Mouse (Mus musculus) midbrain, embryonic 10.5 days (tissue): ENCODE data around the gene Ston2. TPM values are rescaled to one million over a fixed set of nuclear protein-coding genes. Genes with fewer than 3 reads are reported as not detected.

Source experiments
- DNase-seq: peaks from one replicate; pipeline ENCODE4 v3.0.0-alpha.2; 2017; ENCODE audit warnings: low spot score
- H3K27ac ChIP-seq: fragments of 300-500 bp; sonication (generic); replicated peaks from 2 replicates; pipeline ENCODE4 v1.5.1; 2016; ENCODE audit warnings: mild to moderate bottlenecking
- H3K27me3 ChIP-seq: fragments of 300-500 bp; sonication (generic); 2 replicates; pipeline ENCODE4 v1.6.1; 2016; ENCODE audit warnings: low read depth, mild to moderate bottlenecking; ENCODE audit not compliant: poor library complexity, severe bottlenecking
- H3K36me3 ChIP-seq: fragments of 300-500 bp; sonication (generic); 2 replicates; pipeline ENCODE4 v1.6.1; 2016; ENCODE audit warnings: mild to moderate bottlenecking, moderate library complexity
- H3K4me1 ChIP-seq: fragments of 300-500 bp; sonication (generic); 2 replicates; pipeline ENCODE4 v1.6.1; 2016
- H3K4me3 ChIP-seq: fragments of 300-500 bp; sonication (generic); 2 replicates; pipeline ENCODE4 v1.5.1; 2016; ENCODE audit warnings: mild to moderate bottlenecking, moderate library complexity
- H3K9me3 ChIP-seq: fragments of 300-500 bp; sonication (generic); replicated peaks from 2 replicates; pipeline ENCODE4 v1.6.1; 2016; ENCODE audit warnings: mild to moderate bottlenecking
- WGBS: fragments of 180-500 bp; shearing (Covaris S2); methylation state at CpG from one replicate; pipeline ENCODE4 v1.1.7; 2016; 5-methylcytosine and 5-hydroxymethylcytosine counted together
- polyA plus RNA-seq: library from polyadenylated mRNA; unstranded; fragments of >200 nt; fragmentation: Nextera tagmentation; extraction: Ambion mirVana; gene quantifications from 2 replicates; pipeline ENCODE4 v1.2.1, GENCODE M21; 2016

The Ston2 gene
- polyA plus RNA-seq, 1 experiment from 2014 or later: 9.9 TPM

GRCm38 (mm10) chr12:91683549-91684100 is 104.6 kb downstream of the Ston2 start:
- DNase-seq: peak; percentile 38
- H3K27ac ChIP-seq: peak overlapping the region; percentile 86
- H3K4me3 ChIP-seq: peak overlapping the region; percentile 41
- WGBS: 25% methylated on average over 15 of the region's 15 CpGs
- H3K9me3 ChIP-seq: no peaks in the 10 kb centered on the region
- H3K27me3 ChIP-seq: no peaks in the 10 kb centered on the region
- no peaks in the 10 kb centered on the region for H3K36me3 ChIP-seq
- peaks cover 67% of the 10 kb centered on the region for H3K4me1 ChIP-seq

GRCm38 (mm10) chr12:91683096-91683495 is 105.1 kb downstream of the Ston2 start:
- H3K36me3 ChIP-seq: no peaks in the 10 kb centered on the region
- H3K27ac ChIP-seq: peak overlapping the region; percentile 86
- H3K4me1 ChIP-seq: peaks cover 70% of the 10 kb centered on the region
- DNase-seq: no peak
- no peaks in the 10 kb centered on the region for H3K27me3 ChIP-seq
- no peaks in the 10 kb centered on the region for H3K9me3 ChIP-seq
- H3K4me3 ChIP-seq: peak overlapping the region; percentile 41
- 66% methylated on average over 3 of the region's 3 CpGs for WGBS

GRCm38 (mm10) chr12:91679320-91680064 is 108.7 kb downstream of the Ston2 start:
- Histone ChIP-seq H3K4me1 (peaks cover 53% of the 10 kb centered on the region), H3K4me3 (peak overlapping the region; percentile 30), H3K36me3 (no peaks in the 10 kb centered on the region), H3K27me3 (no peaks in the 10 kb centered on the region), H3K9me3 (no peaks in the 10 kb centered on the region), H3K27ac (peak overlapping the region; percentile 85)
- WGBS: 37% methylated on average over 14 of the region's 14 CpGs
- peak; percentile 79 for DNase-seq

- DNase-seq: no peak
- peaks cover 29% of the 10 kb centered on the region for H3K4me1 ChIP-seq
- no peak overlapping the region for H3K4me3 ChIP-seq
- H3K36me3 ChIP-seq: no peaks in the 10 kb centered on the region
- H3K27me3 ChIP-seq: no peaks in the 10 kb centered on the region
- no peak overlapping the region for H3K27ac ChIP-seq
- 94% methylated on average over 9 of the region's 9 CpGs for WGBS
- no peaks in the 10 kb centered on the region for H3K9me3 ChIP-seq
Observed at GRCm38 (mm10) chr12:91675937-91676336, 112.2 kb downstream of the Ston2 start.

- DNase-seq: no peak
- H3K4me3 ChIP-seq: no peak overlapping the region
- 89% methylated on average over 6 of the region's 6 CpGs for WGBS
Observed at GRCm38 (mm10) chr12:91673141-91673540, 115.0 kb downstream of the Ston2 start.

GRCm38 (mm10) chr12:91672528-91672927 is 115.7 kb downstream of the Ston2 start:
- Histone ChIP-seq H3K27ac (no peak overlapping the region), H3K4me1 (peaks cover 11% of the 10 kb centered on the region), H3K36me3 (no peaks in the 10 kb centered on the region), H3K27me3 (no peaks in the 10 kb centered on the region), H3K4me3 (no peak overlapping the region), H3K9me3 (no peaks in the 10 kb centered on the region)
- DNase-seq: no peak
- WGBS: 89% methylated on average over 7 of the region's 7 CpGs

More at GRCm38 (mm10) chr12:91673141-91673540, 115.0 kb downstream of the Ston2 start:
- Histone ChIP-seq H3K4me1 (peaks cover 11% of the 10 kb centered on the region), H3K9me3 (no peaks in the 10 kb centered on the region), H3K27me3 (no peaks in the 10 kb centered on the region), H3K27ac (no peak overlapping the region), H3K36me3 (no peaks in the 10 kb centered on the region)

- no peaks in the 10 kb centered on the region for H3K9me3 ChIP-seq
- no peak for DNase-seq
- WGBS: 71% methylated on average over 16 of the region's 16 CpGs
- H3K4me1 ChIP-seq: peaks cover 9% of the 10 kb centered on the region
- H3K27me3 ChIP-seq: no peaks in the 10 kb centered on the region
- H3K36me3 ChIP-seq: no peaks in the 10 kb centered on the region
- no peak overlapping the region for H3K4me3 ChIP-seq
- H3K27ac ChIP-seq: no peak overlapping the region
Observed at GRCm38 (mm10) chr12:91668529-91669245, 119.5 kb downstream of the Ston2 start.

GRCm38 (mm10) chr12:91667741-91668140 is 120.4 kb downstream of the Ston2 start:
- DNase-seq: no peak
- WGBS: 91% methylated on average over 7 of the region's 7 CpGs
- H3K9me3 ChIP-seq: no peaks in the 10 kb centered on the region

GRCm38 (mm10) chr12:91666607-91667006 is 121.6 kb downstream of the Ston2 start:
- Histone ChIP-seq H3K4me3 (no peak overlapping the region), H3K9me3 (no peaks in the 10 kb centered on the region), H3K27ac (no peak overlapping the region), H3K36me3 (no peaks in the 10 kb centered on the region), H3K4me1 (peaks cover 9% of the 10 kb centered on the region), H3K27me3 (no peaks in the 10 kb centered on the region)
- DNase-seq: no peak
- WGBS: 98% methylated on average over 3 of the region's 3 CpGs

More at GRCm38 (mm10) chr12:91667741-91668140, 120.4 kb downstream of the Ston2 start:
- Histone ChIP-seq H3K36me3 (no peaks in the 10 kb centered on the region), H3K27ac (no peak overlapping the region), H3K27me3 (no peaks in the 10 kb centered on the region), H3K4me1 (peaks cover 9% of the 10 kb centered on the region), H3K4me3 (no peak overlapping the region)

- Histone ChIP-seq H3K27me3 (no peaks in the 10 kb centered on the region), H3K27ac (no peak overlapping the region), H3K9me3 (no peaks in the 10 kb centered on the region), H3K4me1 (peaks cover 9% of the 10 kb centered on the region), H3K4me3 (no peak overlapping the region), H3K36me3 (no peaks in the 10 kb centered on the region)
- WGBS: 89% methylated on average over 5 of the region's 5 CpGs
- no peak for DNase-seq
Observed at GRCm38 (mm10) chr12:91665431-91665830, 122.8 kb downstream of the Ston2 start.

GRCm38 (mm10) chr12:91663260-91663659 is 124.9 kb downstream of the Ston2 start:
- no peaks in the 10 kb centered on the region for H3K27me3 ChIP-seq
- no peak overlapping the region for H3K27ac ChIP-seq
- H3K4me3 ChIP-seq: no peak overlapping the region
- WGBS: 92% methylated on average over 6 of the region's 6 CpGs
- no peaks in the 10 kb centered on the region for H3K9me3 ChIP-seq
- peaks cover 2% of the 10 kb centered on the region; the same call in 1 of the 2 replicates for H3K4me1 ChIP-seq
- H3K36me3 ChIP-seq: no peaks in the 10 kb centered on the region
- DNase-seq: no peak

- Histone ChIP-seq H3K27ac (no peak overlapping the region), H3K36me3 (no peaks in the 10 kb centered on the region), H3K4me3 (no peak overlapping the region), H3K4me1 (no peaks in the 10 kb centered on the region), H3K27me3 (no peaks in the 10 kb centered on the region), H3K9me3 (no peaks in the 10 kb centered on the region)
- no peak for DNase-seq
- 89% methylated on average over 4 of the region's 4 CpGs for whole genome bisulfite sequencing
Observed at GRCm38 (mm10) chr12:91662844-91663243, 125.3 kb downstream of the Ston2 start.
